Mouse (Mus musculus) MEL (cell line): ENCODE data around the gene Il23a. TPM values are rescaled to one million over a fixed set of nuclear protein-coding genes. Genes with fewer than 3 reads are reported as not detected.

Experiments used
- DNase-seq: peaks from one replicate; pipeline ENCODE4 v3.0.0; 2011; ENCODE audit warnings: low read depth, low spot score
- H3K27ac ChIP-seq: 2 replicates; pipeline ENCODE4 v1.5.1; 2012; ENCODE audit warnings: low read depth, mild to moderate bottlenecking, control low read depth, low read length, moderate library complexity; ENCODE audit not compliant: control insufficient read depth
- H3K27me3 ChIP-seq, 2 experiments: fragments of 150-350 bp in 1 of 2; sonication (generic) in 1 of 2; 2 replicates each; pipeline ENCODE4 v1.6.1; 2012; ENCODE audit warnings: low read length in 2 of 2, mild to moderate bottlenecking in 2 of 2, improper control_type of control experiment in 1 of 2, moderate library complexity in 1 of 2; ENCODE audit not compliant: insufficient read depth in 2 of 2, control insufficient read depth in 1 of 2
- H3K36me3 ChIP-seq, 2 experiments: 2 replicates each; pipeline ENCODE4 v1.6.1; 2012 to 2014; ENCODE audit warnings: low read length in 2 of 2, improper control_type of control experiment in 1 of 2, inconsistent platforms in 1 of 2, mild to moderate bottlenecking in 1 of 2; ENCODE audit not compliant: insufficient read depth in 2 of 2, control insufficient read depth in 1 of 2
- H3K4me1 ChIP-seq, 2 experiments: fragments of 150-350 bp in 1 of 2; sonication (generic) in 1 of 2; 2 replicates each; pipeline ENCODE4 v1.6.1; 2012; ENCODE audit warnings: low read length in 2 of 2, improper control_type of control experiment in 1 of 2, mild to moderate bottlenecking in 1 of 2; ENCODE audit not compliant: insufficient read depth in 2 of 2, control insufficient read depth in 1 of 2
- H3K4me3 ChIP-seq, 2 experiments: fragments of 150-350 bp in 1 of 2; sonication (generic) in 1 of 2; 2 replicates each; pipeline ENCODE4 v1.5.1; 2012; ENCODE audit warnings: low read depth in 2 of 2, low read length in 2 of 2, mild to moderate bottlenecking in 2 of 2, moderate library complexity in 2 of 2, control low read depth in 1 of 2, improper control_type of control experiment in 1 of 2; ENCODE audit not compliant: control insufficient read depth in 1 of 2, insufficient read depth in 1 of 2
- H3K79me2 ChIP-seq: 2 replicates; pipeline ENCODE4 v1.6.1; 2012; ENCODE audit warnings: mild to moderate bottlenecking, low read length, moderate library complexity; ENCODE audit not compliant: control insufficient read depth, poor library complexity, insufficient read depth
- H3K9ac ChIP-seq: 2 replicates; pipeline ENCODE4 v1.6.1; 2012; ENCODE audit warnings: low read depth, mild to moderate bottlenecking, control low read depth, low read length, moderate library complexity; ENCODE audit not compliant: control insufficient read depth, poor library complexity, severe bottlenecking
- H3K9me3 ChIP-seq: fragments of 150-350 bp; sonication (generic); replicated peaks from 2 replicates; pipeline ENCODE4 v1.6.1; 2012; ENCODE audit warnings: mild to moderate bottlenecking, low read length, improper control_type of control experiment, moderate library complexity; ENCODE audit not compliant: insufficient read depth
- CHD1 ChIP-seq: IDR thresholded peaks from 2 replicates; pipeline ENCODE4 v1.6.1; 2012; ENCODE audit warnings: low read depth, mild to moderate bottlenecking, inconsistent platforms, low read length, improper control_type of control experiment
- CHD2 ChIP-seq: IDR thresholded peaks from 2 replicates; pipeline ENCODE4 v1.6.1; 2011; ENCODE audit warnings: low read length, improper control_type of control experiment
- CTCF ChIP-seq, 3 experiments: IDR thresholded peaks in 2 of 3; conservative IDR thresholded peaks in 1 of 3; 2 replicates each; pipeline ENCODE4 v1.5.1; 2011 to 2012; ENCODE audit warnings: low read length in 3 of 3, low read depth in 2 of 3, mild to moderate bottlenecking in 2 of 3, improper control_type of control experiment in 1 of 3, inconsistent platforms in 1 of 3, mixed read lengths in 1 of 3, moderate library complexity in 1 of 3; ENCODE audit not compliant: control insufficient read depth in 1 of 3, insufficient read depth in 1 of 3, poor library complexity in 1 of 3, severe bottlenecking in 1 of 3
- EP300 ChIP-seq, 2 experiments: IDR thresholded peaks; 2 replicates each; pipeline ENCODE4 v1.6.1; 2011; ENCODE audit warnings: improper control_type of control experiment in 2 of 2, low read length in 2 of 2, low read depth in 1 of 2, mild to moderate bottlenecking in 1 of 2
- ETS1 ChIP-seq: IDR thresholded peaks from 2 replicates; pipeline ENCODE4 v1.6.1; 2012; ENCODE audit warnings: low read depth, mild to moderate bottlenecking, inconsistent platforms, low read length, improper control_type of control experiment, moderate library complexity
- MYB ChIP-seq: IDR thresholded peaks from 2 replicates; pipeline ENCODE4 v1.6.1; 2011; ENCODE audit warnings: mild to moderate bottlenecking, low read depth, low read length, improper control_type of control experiment
- MYC ChIP-seq: IDR thresholded peaks from 2 replicates; pipeline ENCODE4 v1.6.1; 2011; ENCODE audit warnings: low read depth, mild to moderate bottlenecking, low read length, improper control_type of control experiment, moderate library complexity
- NRF1 ChIP-seq: IDR thresholded peaks from 2 replicates; pipeline ENCODE4 v1.6.1; 2014; ENCODE audit warnings: low read depth, mild to moderate bottlenecking, inconsistent platforms, low read length, improper control_type of control experiment, moderate library complexity; ENCODE audit not compliant: poor library complexity, insufficient read depth, severe bottlenecking
- POLR2AphosphoS2 ChIP-seq: IDR thresholded peaks from 2 replicates; pipeline ENCODE4 v1.6.1; 2011; ENCODE audit warnings: low read length, improper control_type of control experiment
- POLR2AphosphoS5 ChIP-seq: IDR thresholded peaks from 2 replicates; pipeline ENCODE4 v1.6.1; 2012; ENCODE audit warnings: low read depth, borderline replicate concordance, mild to moderate bottlenecking, inconsistent platforms, low read length, moderate library complexity, mixed read lengths
- SIN3A ChIP-seq: IDR thresholded peaks from 2 replicates; pipeline ENCODE4 v1.6.1; 2012; ENCODE audit warnings: low read length, improper control_type of control experiment, inconsistent platforms
- ZC3H11A ChIP-seq: IDR thresholded peaks from 2 replicates; pipeline ENCODE4 v1.6.1; 2012; ENCODE audit warnings: low read depth, mild to moderate bottlenecking, inconsistent platforms, low read length, improper control_type of control experiment
- ZMIZ1 ChIP-seq: IDR thresholded peaks from 2 replicates; pipeline ENCODE4 v1.6.1; 2012; ENCODE audit warnings: low read depth, mild to moderate bottlenecking, inconsistent platforms, low read length, improper control_type of control experiment, moderate library complexity
- ZNF384 ChIP-seq: IDR thresholded peaks from 2 replicates; pipeline ENCODE4 v1.6.1; 2012; ENCODE audit warnings: low read depth, mild to moderate bottlenecking, inconsistent platforms, low read length, improper control_type of control experiment
- polyA plus RNA-seq, 2 experiments: library from polyadenylated mRNA; stranded (reverse) in 1 of 2; unstranded in 1 of 2; fragments of >175 nt in 1 of 2; fragments of >200 nt in 1 of 2; gene quantifications; 2 replicates each; pipeline versions ENCODE4 v1.2.1 to v1.2.4; 2012; ENCODE audit warnings: low replicate concordance in 2 of 2, low read depth in 1 of 2; ENCODE audit not compliant: insufficient read length in 2 of 2, insufficient read depth in 1 of 2, missing spikeins in 1 of 2
- total RNA-seq: library from RNA; depleted of rRNA; stranded (reverse); fragments of 300-350 nt; gene quantifications from 2 replicates; pipeline ENCODE4 v1.2.3, GENCODE M21; 2012

Il23a gene
- total and polyA plus RNA-seq, 3 experiments, result 0.12 to 0.29 TPM; not detected in 1

DNA sequence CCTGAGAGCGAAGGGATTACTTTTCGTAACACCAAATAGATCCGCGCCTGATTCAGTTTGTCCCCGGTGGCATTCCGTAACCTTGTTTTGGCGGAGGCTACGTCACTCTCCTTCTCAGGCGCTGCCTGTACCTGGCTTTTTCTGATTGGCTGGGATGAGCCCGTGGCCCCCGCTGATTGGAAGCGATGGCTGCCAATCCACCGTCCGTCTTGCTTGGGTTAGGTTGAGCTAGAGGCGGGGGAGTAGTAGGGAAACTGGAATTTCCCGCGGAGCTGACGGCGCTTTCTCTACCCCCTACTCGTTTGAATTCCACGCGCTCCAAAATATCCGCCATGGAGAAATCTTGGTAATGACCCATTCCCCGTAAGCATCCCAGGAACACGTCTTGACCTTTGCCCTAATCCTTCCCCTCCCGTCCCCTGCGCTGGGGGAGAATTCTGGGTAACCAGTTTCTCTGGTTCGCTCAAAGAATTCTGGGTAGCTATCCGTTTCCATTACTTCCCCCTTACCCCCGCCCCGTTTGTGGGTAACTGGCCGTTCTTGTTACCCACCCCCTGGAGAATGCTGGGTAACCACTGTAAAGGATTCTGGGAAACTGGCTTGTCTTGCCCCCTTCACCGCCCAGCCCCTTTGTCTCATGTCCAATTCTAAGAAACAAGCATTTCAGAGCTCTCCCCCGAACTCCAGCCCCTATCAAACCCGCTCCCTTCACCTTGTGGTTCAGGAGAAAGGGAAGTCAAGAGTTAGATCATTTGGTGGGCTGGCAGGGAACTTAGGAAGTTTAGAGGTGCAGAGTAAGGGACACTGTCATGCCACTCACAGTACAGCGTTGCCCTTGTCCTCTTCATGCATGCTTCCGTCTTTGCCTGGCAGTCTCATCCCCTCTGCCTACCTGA is 4.8 kb upstream of the Il23a start, which contains the start of gene Pan2 (continued):
- peak; percentile 88 for TF ChIP-seq CHD2
- no peak for TF ChIP-seq CTCF (IDR thresholded peaks at IDR 0.05 in 2 of 3, conservative IDR thresholded peaks at IDR 0.05 in 1 of 3; ENCODE audit: control insufficient read depth in 1 of 3, insufficient read depth in 1 of 3, low read depth in 2 of 3, low read length in 3 of 3, poor library complexity in 1 of 3, severe bottlenecking in 1 of 3)
- TF ChIP-seq CHD1, result peak; percentile 82; the same call in 1 of the 2 replicates
- peak; percentile 88 for TF ChIP-seq SIN3A
- TF ChIP-seq POLR2AphosphoS2, result peak; percentile 87

DNA sequence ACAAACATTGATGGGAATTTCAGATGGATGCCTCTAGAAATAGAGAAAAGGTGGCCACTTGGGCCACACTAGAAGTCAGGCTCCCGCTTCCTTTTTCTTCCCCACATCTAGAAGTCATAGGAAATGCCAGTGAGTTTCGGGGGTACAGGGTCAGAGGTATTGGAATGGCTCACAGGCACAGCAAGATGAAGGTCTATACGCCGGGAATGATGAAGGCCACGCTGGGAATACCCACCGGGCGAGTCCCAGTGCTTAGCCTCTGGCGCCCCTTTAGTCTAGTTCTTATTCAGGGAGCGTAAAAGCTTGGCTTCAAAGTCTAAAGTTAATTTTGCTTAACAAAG is 4.2 kb upstream of the Il23a start:
- no peaks in the 10 kb centered on the region for H3K9me3 ChIP-seq
- H3K4me1 ChIP-seq, result peaks cover 5 to 12% of the 10 kb centered on the region in 2 experiments
- no peak for DNase-seq
- H3K36me3 ChIP-seq, result peaks cover 0 to 17% of the 10 kb centered on the region in 2 experiments; a peak in 2 of 4 replicates
- peak overlapping the region; percentile 68 to 85 for H3K4me3 ChIP-seq
- TF ChIP-seq ZC3H11A (no peak), NRF1 (no peak), ETS1 (no peak), EP300 (IDR thresholded peaks at IDR 0.05; ENCODE audit: low read depth in 1 of 2, low read length in 2 of 2) (no peak), POLR2AphosphoS5 (no peak), ZNF384 (no peak)
- peak overlapping the region; percentile 90 for H3K9ac ChIP-seq
- H3K27me3 ChIP-seq, result no peaks in the 10 kb centered on the region
- H3K27ac ChIP-seq, result peak overlapping the region; percentile 93
- peaks cover 6% of the 10 kb centered on the region; the same call in 1 of the 2 replicates for H3K79me2 ChIP-seq

DNA sequence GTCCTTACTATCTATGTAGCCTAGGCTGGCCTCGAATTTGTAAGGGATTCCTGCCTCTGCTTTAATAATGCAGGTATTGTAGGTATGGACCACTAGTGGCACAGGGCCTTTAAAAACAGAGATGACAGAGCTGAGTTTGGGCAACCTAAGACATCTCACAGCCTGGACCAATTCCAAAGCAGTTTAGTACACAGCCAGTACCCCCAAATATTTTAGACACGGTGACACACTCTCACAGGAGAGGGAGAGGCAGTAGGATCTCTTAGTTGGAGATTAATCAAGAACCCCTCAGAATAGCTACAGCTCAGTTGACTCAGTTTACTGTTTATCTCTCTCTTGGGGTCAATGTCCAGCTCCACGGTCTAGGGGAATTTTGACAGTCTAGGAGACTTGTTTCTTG is 3.8 kb upstream of the Il23a start:
- H3K9ac ChIP-seq, result peak overlapping the region; percentile 90
- H3K4me1 ChIP-seq, result peaks cover 5 to 16% of the 10 kb centered on the region in 2 experiments
- DNase-seq, result peak; percentile 61
- no peaks in the 10 kb centered on the region for H3K9me3 ChIP-seq
- 0 out of 2 replicates have a peak, but pooled peaks have one; percentile 27 for TF ChIP-seq ETS1
- no peak for TF ChIP-seq MYC
- TF ChIP-seq MYB, result no peak
- TF ChIP-seq ZMIZ1, result no peak
- TF ChIP-seq CHD1, result no peak
- H3K36me3 ChIP-seq, result peaks cover 0 to 18% of the 10 kb centered on the region in 2 experiments; a peak in 2 of 4 replicates
- H3K79me2 ChIP-seq, result peaks cover 6% of the 10 kb centered on the region; the same call in 1 of the 2 replicates
- peak overlapping the region; percentile 93 for H3K27ac ChIP-seq
- peak overlapping the region; percentile 68 to 85 for H3K4me3 ChIP-seq
- no peaks in the 10 kb centered on the region for H3K27me3 ChIP-seq
